Mouse (Mus musculus) CH12F3 (cell line): ENCODE results near the gene Ttc29.

Source experiments
- in situ Hi-C: fragments of 300-500 bp; cut with MboI; formaldehyde crosslinking; loops from 2 replicates; pipeline ENCODE4 v1.14.3; 2020; ENCODE audit warnings: low sequenced_read_pairs

The Ttc29 gene

GRCm38 (mm10) chr8:78213074-78213473, at the start of gene Ttc29:
Gene Ttc29, plus strand, starts transcription at chr8:78213297.
- in situ Hi-C loops, result no loop called here

GRCm38 (mm10) chr8:78171351-78171750, 41.7 kb upstream of the Ttc29 start:
- in situ Hi-C loops, result no loop called here

GRCm38 (mm10) chr8:78182654-78183053, 30.4 kb upstream of the Ttc29 start:
- in situ Hi-C loops, result no loop called here

GRCm38 (mm10) chr8:78183414-78183813, 29.7 kb upstream of the Ttc29 start:
- in situ Hi-C loops, result no loop called here

- in situ Hi-C loops, result no loop called here
Measured at GRCm38 (mm10) chr8:78187087-78187486, 26.0 kb upstream of the Ttc29 start.

- in situ Hi-C loops, result no loop called here
Measured at GRCm38 (mm10) chr8:78204229-78204628, 8.9 kb upstream of the Ttc29 start.

- in situ Hi-C loops, result no loop called here
Measured at GRCm38 (mm10) chr8:78210424-78210823, 2.7 kb upstream of the Ttc29 start.

GRCm38 (mm10) chr8:78214645-78215044, 1.5 kb downstream of the Ttc29 start:
- in situ Hi-C loops, result no loop called here

GRCm38 (mm10) chr8:78226087-78226486, 13.0 kb downstream of the Ttc29 start:
- in situ Hi-C loops, result loop anchor here (25.0 kb wide), 1 partner anchor 436 kb away; no protein-coding TSS in a partner anchor

GRCm38 (mm10) chr8:78230721-78231120, 17.6 kb downstream of the Ttc29 start:
- in situ Hi-C loops, result loop anchor here (25.0 kb wide), 1 partner anchor 432 kb away; no protein-coding TSS in a partner anchor

- in situ Hi-C loops, result loop anchor here (25.0 kb wide), 1 partner anchor 429 kb away; no protein-coding TSS in a partner anchor
Measured at GRCm38 (mm10) chr8:78232870-78233707, 20.0 kb downstream of the Ttc29 start.

GRCm38 (mm10) chr8:78233708-78234201, 20.7 kb downstream of the Ttc29 start:
- in situ Hi-C loops, result loop anchor here (25.0 kb wide), 1 partner anchor 429 kb away; no protein-coding TSS in a partner anchor

- in situ Hi-C loops, result loop anchor here (25.0 kb wide), 1 partner anchor 424 kb away; no protein-coding TSS in a partner anchor
Measured at GRCm38 (mm10) chr8:78237972-78238675, 25.0 kb downstream of the Ttc29 start.

- in situ Hi-C loops, result no loop called here
Measured at GRCm38 (mm10) chr8:78251115-78251514, 38.0 kb downstream of the Ttc29 start.

- in situ Hi-C loops, result no loop called here
Measured at GRCm38 (mm10) chr8:78254374-78254773, 41.3 kb downstream of the Ttc29 start.

- in situ Hi-C loops, result no loop called here
Measured at GRCm38 (mm10) chr8:78255011-78255410, 41.9 kb downstream of the Ttc29 start.

GRCm38 (mm10) chr8:78265506-78265905, 52.4 kb downstream of the Ttc29 start:
- in situ Hi-C loops, result no loop called here

- in situ Hi-C loops, result no loop called here
Measured at GRCm38 (mm10) chr8:78266231-78266630, 53.1 kb downstream of the Ttc29 start.

- in situ Hi-C loops, result no loop called here
Measured at GRCm38 (mm10) chr8:78267894-78268411, 54.9 kb downstream of the Ttc29 start.

GRCm38 (mm10) chr8:78269281-78269680, 56.2 kb downstream of the Ttc29 start:
- in situ Hi-C loops, result no loop called here

GRCm38 (mm10) chr8:78271391-78271790, 58.3 kb downstream of the Ttc29 start:
- in situ Hi-C loops, result no loop called here
